Mouse (Mus musculus) liver, postnatal 0 days (tissue): Measurements from ENCODE around the gene Ankar.

Experiments
- CTCF ChIP-seq: sonication (generic); IDR thresholded peaks from 2 replicates; pipeline ENCODE4 v1.5.1; 2016; ENCODE audit warnings: antibody characterized with exemption, low read depth
- EP300 ChIP-seq: IDR thresholded peaks from 2 replicates; pipeline ENCODE4 v1.6.1; 2016; ENCODE audit warnings: antibody characterized with exemption, low read depth, mild to moderate bottlenecking

DNA sequence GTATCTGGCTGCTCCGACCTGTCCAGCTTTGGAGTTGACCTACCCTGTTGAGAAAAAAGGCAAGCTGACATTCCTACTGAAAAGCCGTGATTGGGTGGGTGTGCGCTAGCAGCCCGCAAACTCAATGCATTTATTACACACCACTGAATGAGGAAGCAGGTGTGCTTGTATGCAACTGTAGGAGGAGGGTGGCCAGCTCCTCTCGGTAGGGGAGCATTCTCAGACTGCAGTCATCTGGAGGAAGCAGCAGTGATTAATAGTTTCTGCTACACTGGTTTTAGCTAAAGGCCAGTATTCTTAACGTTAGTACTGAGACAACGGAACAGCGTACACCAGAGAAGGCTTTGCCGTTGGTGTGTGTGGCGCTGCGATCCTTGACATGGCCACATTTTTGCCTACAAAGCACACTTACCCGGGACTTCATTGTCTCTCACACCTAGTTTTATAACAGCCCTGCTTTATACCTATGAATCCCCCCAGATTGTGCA is 94.1 kb downstream of the Ankar start:
- TF ChIP-seq CTCF: no peak
- TF ChIP-seq EP300: no peak
